Mouse (Mus musculus) heart, postnatal 10 days (tissue): ENCODE data around the gene Ubl4b. TPM values are rescaled to one million over a fixed set of nuclear protein-coding genes. Genes with fewer than 3 reads are reported as not detected.

ENCODE experiments used
- DNase-seq, 2 experiments: peaks; one replicate each; pipeline ENCODE4 v3.0.0; 2021
- intact Hi-C: fragments of 180-260 bp; cut with DNase I; formaldehyde crosslinking; loops from one replicate; pipeline ENCODE4 v1.15.1; 2025
- total RNA-seq, 2 experiments: library from RNA; stranded (reverse); gene quantifications; 2 replicates each; pipeline ENCODE4 v1.2.3; 2021

Ubl4b gene
- total RNA-seq, 2 experiments from 2014 or later, result not detected

DNA sequence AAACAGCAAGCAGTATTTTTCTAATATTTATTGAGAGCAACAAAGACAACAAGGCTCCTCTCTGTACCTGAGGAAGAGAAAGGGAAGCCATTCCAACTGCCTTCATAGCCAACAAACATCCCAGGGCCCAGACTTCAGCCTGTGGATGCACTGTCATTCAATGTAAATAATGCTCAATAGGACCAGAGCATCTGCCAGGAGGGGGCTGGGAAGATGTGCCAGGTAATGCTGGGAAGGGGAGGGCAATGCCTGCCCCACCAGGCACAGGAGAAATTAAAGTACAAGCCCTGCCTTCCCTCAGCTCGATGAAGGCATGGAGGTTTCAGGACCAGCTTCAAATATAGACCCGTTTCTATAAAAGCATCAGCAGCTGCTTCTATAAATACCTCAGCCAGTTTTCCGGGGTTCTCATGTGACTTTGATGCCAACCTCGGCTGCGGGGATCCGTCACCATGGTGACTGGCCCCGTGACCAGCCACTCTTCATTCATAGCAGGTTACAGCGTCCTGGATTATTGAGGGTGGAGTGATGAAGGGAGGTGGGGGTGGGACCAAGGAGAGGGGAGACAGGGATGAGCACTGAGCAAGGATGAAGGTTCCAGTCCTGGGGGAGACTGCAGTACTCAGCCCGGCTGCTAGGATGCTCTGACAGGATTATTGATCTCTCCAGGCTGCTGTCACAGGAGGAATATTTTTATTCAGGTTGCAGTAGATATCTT, 26.3 kb downstream of the Ubl4b start:
- peak in 1 of 2 experiments; percentile 30 for DNase-seq
- intact Hi-C loops, result no loop called here

DNA sequence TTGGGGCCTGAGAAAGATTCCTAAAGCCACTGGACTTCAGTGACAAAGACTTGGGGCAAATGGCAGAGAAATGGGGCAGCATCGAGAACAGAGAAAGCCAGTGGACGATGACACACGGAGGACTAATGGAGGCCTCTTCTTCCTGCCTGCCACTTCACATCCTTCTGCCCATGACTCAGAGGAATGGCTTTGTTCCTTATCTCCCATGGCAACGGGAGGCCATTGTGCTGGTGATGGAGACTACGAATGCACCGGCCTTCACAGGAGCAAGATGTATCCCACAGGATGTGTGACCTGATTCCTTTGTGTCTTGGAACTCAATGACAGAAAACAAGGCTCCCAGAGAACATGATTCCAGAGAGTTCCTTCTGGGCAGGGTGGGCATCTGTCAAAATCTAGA, 30.3 kb downstream of the Ubl4b start:
- intact Hi-C loops, result no loop called here
- DNase-seq, result no peak

GRCm38 (mm10) chr3:107520931-107521330, 33.9 kb downstream of the Ubl4b start:
- intact Hi-C loops, result no loop called here
- no peak for DNase-seq

GRCm38 (mm10) chr3:107517631-107518108, 37.2 kb downstream of the Ubl4b start, which contains the start of gene Slc6a17:
Slc6a17 (minus strand) TSS chr3:107518018.
- peak; percentile 34 to 40 for DNase-seq
- intact Hi-C loops, result no loop called here

GRCm38 (mm10) chr3:107516776-107517630, 37.9 kb downstream of the Ubl4b start:
- no peak for DNase-seq
- intact Hi-C loops, result no loop called here

GRCm38 (mm10) chr3:107515989-107516388, 38.9 kb downstream of the Ubl4b start:
- intact Hi-C loops, result no loop called here
- DNase-seq, result no peak

GRCm38 (mm10) chr3:107511416-107511815, 43.5 kb downstream of the Ubl4b start:
- no peak for DNase-seq
- intact Hi-C loops, result no loop called here

DNA sequence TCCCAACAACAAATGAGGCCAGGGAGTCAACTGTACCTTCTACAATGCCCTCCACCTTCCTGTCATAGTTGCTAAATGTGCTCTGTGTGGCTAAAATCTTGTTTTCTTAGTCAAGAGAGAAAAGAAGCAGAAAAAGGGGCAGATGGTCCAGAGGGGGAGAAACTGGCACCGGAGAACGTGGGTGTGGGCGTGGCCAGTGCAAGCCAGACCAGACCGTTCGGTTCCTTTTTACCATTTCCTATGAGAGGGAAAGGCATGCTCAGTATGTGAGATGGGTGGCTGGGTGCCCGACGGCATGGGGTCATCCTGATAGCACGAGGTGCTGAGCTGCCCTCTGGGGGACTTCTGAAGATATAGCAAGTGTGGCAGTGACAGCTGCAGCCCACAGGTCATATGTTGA, 46.2 kb downstream of the Ubl4b start:
- intact Hi-C loops, result no loop called here
- no peak for DNase-seq

- intact Hi-C loops, result no loop called here
- DNase-seq, result no peak
Measured at GRCm38 (mm10) chr3:107507966-107508365, 46.9 kb downstream of the Ubl4b start.

DNA sequence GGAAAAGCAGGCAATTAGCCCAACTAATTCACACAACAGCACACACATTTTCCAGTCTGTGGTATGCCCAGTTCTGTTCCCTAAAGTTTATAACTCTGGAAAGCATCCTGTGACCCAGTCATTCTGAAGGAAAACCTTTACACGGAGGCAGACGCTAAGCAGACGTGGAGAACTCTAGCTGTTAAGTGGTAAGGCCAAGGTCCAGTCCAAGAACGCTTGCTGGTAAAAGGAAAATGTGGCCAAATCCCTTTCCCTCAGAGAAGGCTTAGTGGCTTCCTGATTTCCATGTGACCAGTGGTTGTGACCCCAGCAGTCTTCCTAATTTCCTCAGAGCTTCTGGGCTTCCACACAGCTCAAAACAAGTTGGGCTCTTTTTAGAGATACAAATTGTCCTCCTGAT, 48.3 kb downstream of the Ubl4b start:
- DNase-seq, result no peak
- intact Hi-C loops, result no loop called here

- DNase-seq, result peak; percentile 24 to 38
- intact Hi-C loops, result no loop called here
Measured at GRCm38 (mm10) chr3:107505464-107506367, 49.2 kb downstream of the Ubl4b start.

DNA sequence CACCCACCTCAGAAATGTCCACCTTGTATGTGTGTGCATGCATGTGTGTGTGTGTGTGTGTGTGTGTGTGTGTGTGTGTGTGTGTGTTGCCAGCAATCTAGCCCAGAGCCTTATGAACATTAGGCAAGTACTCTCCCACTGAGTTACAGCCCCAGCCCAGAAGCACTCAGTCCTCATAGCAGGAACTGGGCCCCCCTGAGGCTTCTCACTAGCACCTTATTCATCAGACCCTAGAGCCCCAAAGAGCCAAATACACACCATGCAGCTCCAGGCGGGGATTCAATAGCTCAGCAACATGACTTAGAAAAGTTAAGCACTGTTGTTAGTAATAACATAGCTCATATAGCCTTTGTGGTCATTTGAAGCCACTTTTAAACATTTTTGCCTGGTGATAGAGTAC, 50.3 kb downstream of the Ubl4b start:
- no peak for DNase-seq
- intact Hi-C loops, result no loop called here

GRCm38 (mm10) chr3:107503716-107504115, 51.2 kb downstream of the Ubl4b start:
- intact Hi-C loops, result no loop called here
- no peak for DNase-seq

Other genes with a start within 250 kb of the Ubl4b start
- 10 to 100 TPM; 25.8 to 29.3 TPM for gene Rbm15, start 221.4 kb downstream of the Ubl4b start, total RNA-seq
- gene Kcnc4, start 95.5 kb downstream of the Ubl4b start, total RNA-seq, result under 1 TPM; 0.36 to 0.50 TPM
- 1 to 10 TPM; 1.3 to 1.4 TPM for gene Slc6a17, start 37.1 kb downstream of the Ubl4b start, total RNA-seq
- gene Alx3, start 40.0 kb upstream of the Ubl4b start, total RNA-seq, result under 1 TPM in 1 of 2 experiments, not detected in 1; 0.12 TPM
- gene Gm10961, start 76.2 kb upstream of the Ubl4b start, total RNA-seq, result not detected
- gene Strip1, start 76.6 kb upstream of the Ubl4b start, total RNA-seq, result 10 to 100 TPM; 26.4 to 31.4 TPM
- 100 to 1,000 TPM in 1 of 2 experiments, 10 to 100 TPM in 1; 88.7 to 104 TPM for gene Ahcyl1, start 141.5 kb upstream of the Ubl4b start, total RNA-seq
- 10 to 100 TPM; 25.5 to 29.0 TPM for gene Csf1, start 205.4 kb upstream of the Ubl4b start, total RNA-seq